Mouse (Mus musculus) urinary bladder, postnatal 36 days (tissue): Measurements from ENCODE around the gene Map3k14.
A peak's percentile ranks its signal among the peaks of the same experiment; 100 is the strongest.

ENCODE experiments used
- DNase-seq, 2 experiments: peaks; one replicate each; pipeline ENCODE4 v3.0.0; 2022; ENCODE audit warnings: low spot score in 2 of 2, mixed read lengths in 1 of 2

Map3k14 gene

GRCm38 (mm10) chr11:103175688-103176442 lies 91.4 kb downstream of the Map3k14 start:
- DNase-seq: peak in 1 of 2 experiments; percentile 21

DNA sequence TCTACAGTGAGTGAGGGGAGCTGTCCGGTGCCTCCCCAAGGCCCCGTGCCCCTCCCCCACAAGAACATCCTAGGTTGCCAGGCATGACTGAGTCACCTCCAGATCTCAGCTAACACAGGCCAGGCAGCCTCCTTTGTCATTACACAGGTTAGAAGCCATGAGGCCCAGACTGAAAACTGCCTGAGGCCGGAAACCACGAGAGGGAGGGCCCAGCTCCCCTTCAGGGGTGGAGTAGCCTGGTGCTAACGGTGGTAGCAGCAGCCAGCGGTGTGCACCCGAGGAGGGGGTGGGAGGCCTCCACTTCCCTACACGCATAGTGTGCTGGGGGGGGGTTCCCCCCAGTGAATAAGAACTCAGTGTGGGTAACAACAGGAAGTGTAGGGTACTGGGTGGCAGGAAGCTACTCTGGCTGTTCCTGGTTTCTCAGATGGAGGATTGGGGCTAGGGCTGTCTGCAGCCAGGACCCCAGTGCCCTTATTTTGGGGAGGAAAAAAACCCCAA lies 92.3 kb downstream of the Map3k14 start:
- DNase-seq: no peak

DNA sequence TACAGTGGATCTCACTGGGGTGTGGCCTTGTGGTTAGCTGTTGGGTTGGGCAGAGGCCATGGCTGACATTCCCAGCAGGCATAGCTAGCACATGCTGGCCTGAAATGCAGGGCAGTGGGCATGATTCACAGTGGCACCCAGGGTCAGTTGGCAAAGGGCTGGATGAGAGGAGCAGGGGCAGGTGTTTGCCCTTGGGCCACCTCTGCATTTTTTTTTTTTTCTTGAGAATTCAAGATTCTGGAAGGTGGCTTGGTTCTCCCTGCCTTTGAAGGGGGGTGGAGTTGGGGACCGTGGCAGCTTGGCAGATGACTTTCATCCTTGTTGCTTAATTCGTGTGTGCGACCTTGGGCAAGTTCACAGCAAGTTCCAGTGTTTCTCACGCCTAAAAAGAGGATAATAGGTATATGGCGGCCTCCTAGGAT lies 92.8 kb downstream of the Map3k14 start:
- DNase-seq: no peak

- no peak for DNase-seq
Observed at GRCm38 (mm10) chr11:103173771-103174344, 93.4 kb downstream of the Map3k14 start.

- DNase-seq: no peak
Observed at GRCm38 (mm10) chr11:103173041-103173770, 94.1 kb downstream of the Map3k14 start.

GRCm38 (mm10) chr11:103172392-103173040 lies 94.8 kb downstream of the Map3k14 start:
- DNase-seq: no peak

GRCm38 (mm10) chr11:103171703-103172391 lies 95.4 kb downstream of the Map3k14 start:
- DNase-seq: no peak

- DNase-seq: no peak
Observed at GRCm38 (mm10) chr11:103171286-103171620, 96.0 kb downstream of the Map3k14 start.

DNA sequence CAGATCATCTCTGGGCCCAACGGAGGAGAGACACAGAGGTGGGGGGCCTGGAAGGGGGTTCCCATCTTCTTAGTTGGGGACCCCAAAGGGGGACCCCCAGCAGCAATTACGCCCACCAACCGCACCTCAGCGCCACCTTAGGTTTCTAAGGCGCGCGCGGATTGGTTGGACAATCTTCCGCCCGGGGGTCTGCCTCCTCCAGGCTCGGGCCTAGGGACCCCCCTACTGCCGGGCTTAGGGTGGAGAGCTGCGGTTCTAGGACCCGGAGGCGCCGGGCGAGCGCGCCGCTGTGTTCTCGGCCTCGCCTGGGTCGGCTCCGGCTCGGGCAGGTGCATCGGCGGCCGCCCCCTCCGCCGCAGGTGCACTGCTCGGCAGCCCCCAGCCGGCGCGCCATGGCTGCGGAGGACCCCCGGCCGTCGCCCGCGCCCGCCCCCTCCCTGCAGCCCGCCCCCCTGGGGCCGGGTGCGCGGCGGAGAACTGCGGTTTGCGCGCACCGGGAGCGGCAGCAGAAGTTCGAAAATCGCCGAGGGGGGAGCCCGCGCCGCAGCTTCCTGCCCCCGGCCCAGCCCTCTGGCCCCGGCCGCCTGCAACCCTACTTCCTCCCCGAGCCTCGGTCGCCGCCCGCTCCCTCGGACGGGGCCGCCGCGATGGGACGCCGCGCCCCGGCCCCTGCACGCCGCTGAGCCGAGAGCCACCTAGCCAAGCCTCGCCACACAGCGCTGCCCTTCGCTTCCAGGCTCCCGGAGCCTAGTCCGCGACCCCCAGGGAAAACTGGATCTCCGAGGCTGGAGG lies 96.6 kb downstream of the Map3k14 start, which contains the start of gene Fmnl1:
Gene Fmnl1, plus strand, starts transcription at position 614 of the 792 bp plus-strand sequence.
- peak in 1 of 2 experiments; percentile 24 for DNase-seq

DNA sequence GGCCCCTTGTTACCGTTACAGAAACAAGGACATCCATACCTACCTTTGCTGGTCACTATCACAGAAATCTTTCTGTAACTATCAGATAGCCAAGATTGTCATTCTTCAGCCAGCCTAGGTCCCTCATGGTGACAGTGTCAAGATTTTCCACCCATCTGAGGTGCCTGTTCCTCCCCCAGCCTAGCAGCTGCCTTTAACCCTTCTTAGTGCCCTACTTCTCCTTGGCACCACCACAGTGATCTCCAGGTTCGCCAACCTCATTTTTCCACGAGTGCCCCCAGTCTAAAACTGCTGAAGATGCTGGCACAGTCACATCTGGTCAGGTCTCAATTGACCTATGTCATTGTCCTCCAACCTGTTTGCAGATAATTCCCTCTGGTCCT lies 97.2 kb downstream of the Map3k14 start:
- DNase-seq: no peak
